Mouse (Mus musculus) embryonic facial prominence, embryonic 14.5 days (tissue): ENCODE measurements around the gene Jph4. TPM values are rescaled to one million over a fixed set of nuclear protein-coding genes. Genes with fewer than 3 reads are reported as not detected.
A peak's percentile ranks its signal among the peaks of the same experiment; 100 is the strongest.

Source experiments
- ATAC-seq: fragments of 200-750 bp; cut with Nextera tagmentation; 2 replicates; pipeline ENCODE4 v1.8.0; 2017; ENCODE audit warnings: low read depth, moderate number of reproducible peaks, moderate TSS enrichment
- DNase-seq: peaks from one replicate; pipeline ENCODE4 v3.0.0-alpha.2; 2015; ENCODE audit warnings: low spot score
- H3K27ac ChIP-seq: fragments of 300-500 bp; sonication (generic); replicated peaks from 2 replicates; pipeline ENCODE4 v1.5.1; 2014; ENCODE audit warnings: low read depth, mild to moderate bottlenecking, low read length, moderate library complexity
- H3K27me3 ChIP-seq: fragments of 300-500 bp; sonication (generic); replicated peaks from 2 replicates; pipeline ENCODE4 v1.6.1; 2014; ENCODE audit warnings: low read length; ENCODE audit not compliant: control insufficient read depth, insufficient read depth
- H3K36me3 ChIP-seq: fragments of 300-500 bp; sonication (generic); 2 replicates; pipeline ENCODE4 v1.6.1; 2014; ENCODE audit warnings: low read length, mixed read lengths; ENCODE audit not compliant: control insufficient read depth, insufficient read depth
- H3K4me1 ChIP-seq: fragments of 300-500 bp; sonication (generic); 2 replicates; pipeline ENCODE4 v1.6.1; 2014; ENCODE audit warnings: antibody characterized with exemption, low read length; ENCODE audit not compliant: control insufficient read depth, insufficient read depth
- H3K4me2 ChIP-seq: fragments of 300-500 bp; sonication (generic); 2 replicates; pipeline ENCODE4 v1.6.1; 2014; ENCODE audit warnings: low read depth, mild to moderate bottlenecking, low read length, moderate library complexity, mixed read lengths
- H3K4me3 ChIP-seq: fragments of 300-500 bp; sonication (generic); 2 replicates; pipeline ENCODE4 v1.5.1; 2014; ENCODE audit warnings: low read depth, mild to moderate bottlenecking, low read length
- H3K9ac ChIP-seq: fragments of 300-500 bp; sonication (generic); 2 replicates; pipeline ENCODE4 v1.6.1; 2014; ENCODE audit warnings: low read depth, mild to moderate bottlenecking, low read length, moderate library complexity, mixed read lengths
- H3K9me3 ChIP-seq: fragments of 300-500 bp; sonication (generic); 2 replicates; pipeline ENCODE4 v1.6.1; 2016; ENCODE audit warnings: low read length; ENCODE audit not compliant: control insufficient read depth
- WGBS: fragments of 180-500 bp; shearing (Covaris S2); extraction: QIAGEN DNeasy Blood & Tissue Kit; methylation state at CpG from one replicate; pipeline ENCODE4 v1.1.7; 2014; 5-methylcytosine and 5-hydroxymethylcytosine counted together
- polyA plus RNA-seq: library from polyadenylated mRNA; unstranded; fragments of >200 nt; fragmentation: Nextera tagmentation; extraction: Ambion mirVana; gene quantifications from 2 replicates; pipeline ENCODE4 v1.2.1, GENCODE M21; 2014

Gene Jph4
- polyA plus RNA-seq, 1 experiment from 2014 or later = 3.8 TPM

DNA sequence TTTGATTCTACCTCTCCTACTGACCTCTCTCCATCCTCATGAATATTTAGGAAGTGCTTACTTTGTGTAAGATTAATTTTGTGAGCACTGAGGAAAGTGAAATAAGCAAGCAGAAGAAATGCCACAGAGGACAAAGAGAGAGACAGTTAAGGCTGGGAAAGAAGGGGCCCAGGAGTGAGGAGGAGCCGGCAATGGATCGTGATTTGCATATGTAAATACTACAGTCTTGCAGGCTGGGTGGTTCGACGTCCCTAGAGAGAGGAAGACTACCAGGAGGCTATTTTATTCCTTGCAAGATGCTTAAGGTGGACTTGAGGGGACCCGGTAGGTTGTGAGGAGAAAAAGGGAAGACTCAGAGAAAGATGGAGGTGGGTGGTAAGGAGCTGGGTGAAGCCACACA, 35.6 kb downstream of the Jph4 start:
- no peak for ATAC-seq
- H3K27ac ChIP-seq = no peak overlapping the region

DNA sequence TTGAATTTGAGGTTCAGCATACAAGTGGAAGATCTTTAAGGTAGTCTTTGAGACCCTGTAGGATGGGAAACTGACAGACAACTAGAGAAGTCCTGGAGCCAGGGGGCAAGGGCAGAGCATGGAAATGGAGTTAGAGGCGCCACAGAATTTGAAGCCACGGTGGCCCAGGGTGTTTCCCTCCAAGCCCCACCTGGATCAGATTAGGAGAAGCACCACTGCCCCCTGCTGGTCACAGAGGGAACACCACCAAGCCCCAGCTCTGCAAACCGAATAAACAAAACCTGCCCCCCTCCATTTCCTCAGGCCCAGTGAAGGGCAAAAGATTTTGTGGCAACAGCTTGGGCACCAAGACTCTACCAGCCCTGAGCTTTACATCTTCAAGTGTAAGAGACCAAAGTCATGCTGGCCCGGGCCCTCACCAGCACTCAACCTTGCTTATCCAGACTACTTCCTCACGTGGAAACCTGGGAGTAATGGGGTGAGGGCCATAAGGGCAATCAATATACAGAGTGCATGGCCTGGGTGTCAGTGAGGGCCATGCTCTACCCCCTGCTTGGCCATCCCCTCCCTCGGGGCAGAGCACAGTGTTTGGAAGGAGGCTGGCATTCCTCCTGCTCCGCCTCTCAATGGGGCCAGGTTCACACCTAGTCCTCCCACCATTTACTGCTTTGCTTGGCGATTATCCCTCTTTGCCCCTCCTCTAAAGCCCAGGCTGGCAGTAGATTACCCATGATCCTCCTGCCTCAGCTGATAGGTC, 37.3 kb downstream of the Jph4 start:
- Histone ChIP-seq H3K9ac (no peak overlapping the region; the same call in 1 of the 2 replicates), H3K27me3 (no peaks in the 10 kb centered on the region), H3K36me3 (no peaks in the 10 kb centered on the region), H3K4me1 (peaks cover 11% of the 10 kb centered on the region), H3K9me3 (no peaks in the 10 kb centered on the region), H3K4me2 (peak overlapping the region; percentile 42), H3K4me3 (no peak overlapping the region), H3K27ac (no peak overlapping the region)
- DNase-seq = peak; percentile 81
- ATAC-seq = peak; percentile 24; the same call in 1 of the 2 replicates
- 22% methylated on average over 8 of the region's 8 CpGs for WGBS

More for the DNA sequence above, 35.6 kb downstream of the Jph4 start:
- no peak for DNase-seq
- no peaks in the 10 kb centered on the region for H3K27me3 ChIP-seq
- H3K4me2 ChIP-seq = no peak overlapping the region
- no peaks in the 10 kb centered on the region for H3K36me3 ChIP-seq
- H3K4me3 ChIP-seq = no peak overlapping the region
- WGBS = 37% methylated on average over 5 of the region's 5 CpGs
- H3K9me3 ChIP-seq = no peaks in the 10 kb centered on the region
- H3K4me1 ChIP-seq = peaks cover 11% of the 10 kb centered on the region
- H3K9ac ChIP-seq = no peak overlapping the region

DNA sequence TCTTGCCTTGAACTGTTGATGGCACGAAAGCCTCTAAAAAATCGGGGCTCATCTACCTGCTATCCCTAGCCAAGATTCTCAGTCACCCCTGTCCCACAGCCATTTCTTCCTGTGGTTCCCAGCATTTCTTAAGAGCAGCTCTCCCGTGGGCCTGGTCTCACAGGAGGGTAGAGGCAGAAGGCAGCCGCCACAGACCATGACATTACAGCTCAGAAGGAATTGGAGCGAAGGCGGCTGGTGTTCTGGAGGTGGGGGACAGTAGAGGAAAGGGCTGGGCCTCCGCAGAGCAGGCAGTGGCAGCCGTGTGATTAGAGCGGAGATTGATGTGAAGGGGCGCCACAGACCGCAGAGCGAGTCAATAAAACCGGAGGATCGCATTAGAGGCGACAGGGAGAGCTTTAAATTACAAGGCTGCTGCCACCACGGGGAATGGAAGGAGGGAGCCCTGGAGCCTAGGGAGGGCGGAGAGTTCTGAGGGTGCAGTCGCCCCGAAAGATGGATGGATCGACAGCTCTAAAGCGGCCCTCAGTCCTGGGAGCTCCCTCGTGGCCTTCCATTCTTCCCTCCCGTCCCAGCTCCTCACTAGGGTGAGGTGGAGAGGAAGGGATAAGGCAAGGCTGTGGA, 38.3 kb downstream of the Jph4 start:
- DNase-seq = peak; percentile 74
- 9% methylated on average over 21 of the region's 23 CpGs for WGBS
- Histone ChIP-seq H3K4me1 (peaks cover 11% of the 10 kb centered on the region), H3K36me3 (peaks cover 4% of the 10 kb centered on the region), H3K9me3 (no peaks in the 10 kb centered on the region), H3K27me3 (no peaks in the 10 kb centered on the region), H3K4me2 (peak overlapping the region; percentile 42), H3K4me3 (peak overlapping the region; percentile 13; the same call in 1 of the 2 replicates), H3K27ac (no peak overlapping the region; the same call in 1 of the 2 replicates), H3K9ac (peak overlapping the region; percentile 38)
- ATAC-seq = peak; percentile 71

DNA sequence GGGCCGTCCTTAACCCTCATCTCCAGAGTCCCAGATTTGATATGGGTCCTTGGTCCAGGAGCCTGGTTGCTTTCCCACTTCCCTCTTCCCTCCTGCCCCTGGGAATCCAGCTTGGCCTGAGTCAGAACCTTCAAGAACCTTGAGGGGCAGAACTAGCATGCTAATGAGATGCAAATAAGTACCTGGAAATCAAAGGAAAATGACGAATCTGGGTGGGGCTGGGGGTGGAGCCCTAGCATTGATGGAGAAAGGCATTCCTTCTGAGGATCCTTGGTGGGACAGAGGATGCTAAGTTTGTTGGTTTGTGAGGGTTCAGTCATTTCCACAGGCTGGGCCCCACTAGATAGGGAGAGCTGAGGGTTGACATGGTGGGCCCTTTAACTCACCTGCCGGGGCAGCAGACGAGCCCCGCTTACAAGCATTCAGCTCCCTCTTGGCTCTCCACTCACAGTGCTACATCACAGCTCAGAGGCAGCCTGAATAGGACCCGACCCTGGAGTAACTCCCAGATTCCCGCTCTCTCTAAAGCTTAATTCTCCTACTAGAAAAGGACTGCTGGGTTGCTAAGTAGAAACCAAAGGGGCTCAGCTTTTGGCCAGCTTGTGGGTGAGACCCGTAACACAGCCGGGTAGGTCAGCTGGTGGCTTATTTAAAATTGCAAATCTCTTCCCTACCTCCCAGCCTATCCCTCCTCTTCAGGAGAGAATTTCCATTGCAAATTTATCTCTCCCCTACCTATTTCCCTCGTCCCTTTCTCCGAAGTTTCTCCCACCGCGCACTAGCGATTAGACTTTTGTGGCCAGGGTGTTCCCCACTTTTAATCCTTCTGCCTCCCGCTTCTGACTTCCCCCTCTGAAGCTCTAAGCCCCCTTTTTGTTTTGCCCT, 39.0 kb downstream of the Jph4 start:
- Histone ChIP-seq H3K4me2 (peak overlapping the region; percentile 42; the same call in 1 of the 2 replicates), H3K4me1 (peaks cover 11% of the 10 kb centered on the region), H3K27me3 (no peaks in the 10 kb centered on the region), H3K9me3 (no peaks in the 10 kb centered on the region), H3K27ac (no peak overlapping the region; the same call in 1 of the 2 replicates), H3K9ac (0 out of 2 replicates have a peak overlapping the region, but pooled peaks have one; percentile 38), H3K4me3 (no peak overlapping the region), H3K36me3 (peaks cover 8% of the 10 kb centered on the region)
- ATAC-seq = no peak
- WGBS = 28% methylated on average over 15 of the region's 15 CpGs
- no peak for DNase-seq

DNA sequence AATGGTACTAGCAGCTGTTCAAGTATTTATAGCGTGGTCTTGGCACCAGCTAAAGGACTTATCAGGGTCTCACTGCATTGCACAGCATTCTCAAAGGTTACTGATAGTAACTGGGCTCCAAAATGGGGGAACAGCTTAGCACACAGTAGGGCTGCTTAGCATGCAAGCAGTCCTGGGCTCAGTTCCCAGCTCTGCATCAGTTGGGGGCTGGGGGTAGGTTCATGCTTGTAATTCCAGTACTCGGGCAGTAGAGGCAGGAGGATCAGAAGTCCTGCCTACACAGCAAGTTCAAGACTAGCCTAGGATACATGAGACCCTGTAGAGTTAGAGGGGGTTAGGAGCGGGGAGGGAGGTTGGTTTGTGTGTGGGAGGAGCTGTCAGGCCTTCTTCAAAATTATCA, 39.8 kb downstream of the Jph4 start:
- no peak for ATAC-seq
- no peaks in the 10 kb centered on the region for H3K9me3 ChIP-seq
- H3K4me2 ChIP-seq = no peak overlapping the region
- H3K27ac ChIP-seq = peak overlapping the region; percentile 13; the same call in 1 of the 2 replicates
- peaks cover 8% of the 10 kb centered on the region for H3K36me3 ChIP-seq
- no peak overlapping the region for H3K4me3 ChIP-seq
- WGBS = 68% methylated on average over 3 of the region's 3 CpGs
- DNase-seq = no peak
- H3K27me3 ChIP-seq = no peaks in the 10 kb centered on the region
- H3K9ac ChIP-seq = no peak overlapping the region
- H3K4me1 ChIP-seq = peaks cover 11% of the 10 kb centered on the region

DNA sequence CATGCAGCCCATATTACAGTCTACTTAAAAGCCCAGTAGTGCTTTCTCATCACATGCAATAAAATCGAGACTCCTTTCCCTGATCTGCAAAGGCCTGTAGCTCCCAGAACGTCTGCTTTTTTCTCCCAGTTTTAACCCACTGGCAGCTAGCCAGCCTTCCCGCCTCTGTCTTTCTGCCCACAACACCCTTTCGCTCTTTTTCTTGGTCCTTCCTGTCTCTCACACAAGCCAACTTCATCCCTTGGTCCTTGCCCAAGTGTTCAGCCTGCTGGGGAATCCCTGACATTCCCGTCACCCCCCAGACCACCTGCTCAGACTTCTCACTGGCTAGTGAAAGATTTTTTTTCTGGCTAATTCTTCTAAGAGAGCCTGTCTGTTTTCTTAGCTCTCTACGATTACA, 40.5 kb downstream of the Jph4 start:
- Histone ChIP-seq H3K27ac (peak overlapping the region; percentile 13; the same call in 1 of the 2 replicates), H3K4me2 (no peak overlapping the region), H3K36me3 (peaks cover 8% of the 10 kb centered on the region), H3K9me3 (no peaks in the 10 kb centered on the region), H3K4me1 (peaks cover 11% of the 10 kb centered on the region), H3K4me3 (no peak overlapping the region), H3K27me3 (no peaks in the 10 kb centered on the region), H3K9ac (no peak overlapping the region)
- DNase-seq = peak; percentile 69
- WGBS = 37% methylated on average over 6 of the region's 6 CpGs
- ATAC-seq = no peak

DNA sequence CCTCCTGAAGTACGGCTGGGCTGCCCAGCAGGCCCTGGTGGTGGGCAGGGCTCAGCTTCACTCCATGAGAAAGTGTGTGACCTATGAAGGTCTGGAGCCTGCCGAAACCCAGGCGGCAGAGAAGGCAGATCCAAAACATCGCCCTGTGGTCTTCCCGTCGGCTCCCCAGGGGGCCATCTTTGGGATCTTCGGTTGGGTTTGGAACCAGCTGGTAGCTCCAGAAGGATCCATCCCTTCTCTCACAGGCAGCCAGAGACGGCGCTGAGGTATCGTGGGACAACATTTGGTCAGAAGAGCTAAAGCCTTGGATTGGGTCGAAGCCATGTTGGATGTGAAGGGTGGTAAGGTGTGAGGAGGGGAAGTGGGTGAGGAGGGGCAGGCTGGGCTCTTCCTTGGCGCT, 42.3 kb downstream of the Jph4 start:
- H3K4me2 ChIP-seq = no peak overlapping the region
- 90% methylated on average over 12 of the region's 12 CpGs for WGBS
- no peak overlapping the region for H3K4me3 ChIP-seq
- H3K27ac ChIP-seq = no peak overlapping the region
- ATAC-seq (no peak), DNase-seq (no peak)
- no peaks in the 10 kb centered on the region for H3K9me3 ChIP-seq
- H3K36me3 ChIP-seq = peaks cover 8% of the 10 kb centered on the region
- H3K9ac ChIP-seq = no peak overlapping the region
- no peaks in the 10 kb centered on the region for H3K27me3 ChIP-seq
- peaks cover 11% of the 10 kb centered on the region for H3K4me1 ChIP-seq

DNA sequence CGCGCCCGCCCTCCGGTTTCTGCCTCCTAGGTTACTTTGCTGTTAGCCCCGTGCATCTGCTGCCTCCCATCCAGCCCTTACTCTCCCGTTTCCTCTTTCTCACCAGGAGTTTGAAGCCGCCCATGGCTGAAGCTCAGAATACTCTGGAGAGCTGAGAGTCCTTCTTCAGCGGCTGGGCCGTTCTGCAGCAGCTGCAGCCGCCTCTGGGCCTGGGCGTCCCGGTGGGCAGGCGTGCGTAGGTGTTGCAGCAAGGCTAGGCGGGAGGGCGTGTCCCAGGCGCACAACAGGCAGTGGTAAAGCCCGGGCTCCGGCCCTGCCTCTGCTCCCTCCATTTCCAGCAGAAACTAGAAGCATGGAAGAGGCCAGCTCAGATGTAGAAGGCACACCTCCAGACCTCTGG, 45.0 kb downstream of the Jph4 start:
- Histone ChIP-seq H3K4me3 (peak overlapping the region; percentile 10; the same call in 1 of the 2 replicates), H3K4me1 (no peaks in the 10 kb centered on the region), H3K27me3 (no peaks in the 10 kb centered on the region), H3K4me2 (peak overlapping the region; percentile 36; the same call in 1 of the 2 replicates), H3K27ac (no peak overlapping the region), H3K9ac (peak overlapping the region; percentile 38; the same call in 1 of the 2 replicates), H3K9me3 (no peaks in the 10 kb centered on the region), H3K36me3 (peaks cover 24% of the 10 kb centered on the region)
- peak; percentile 38; the same call in 1 of the 2 replicates for ATAC-seq
- WGBS = 25% methylated on average over 19 of the region's 19 CpGs
- DNase-seq = no peak
